Mouse (Mus musculus) granulocyte monocyte progenitor cell, adult 5-6 weeks (primary cell): ENCODE measurements around the gene Slc25a30. TPM values are rescaled to one million over a fixed set of nuclear protein-coding genes. Genes with fewer than 3 reads are reported as not detected.
A peak's percentile ranks its signal among the peaks of the same experiment; 100 is the strongest.
"Not testable (repeated sequence)": the region's sequence is repeated elsewhere in the genome, so short reads cannot be mapped to it uniquely, and the experiment has no call there.

Source experiments
- ATAC-seq: replicated peaks from 2 replicates; pipeline ENCODE4 v1.8.0; 2016; ENCODE audit warnings: mild to moderate bottlenecking, moderate TSS enrichment, inconsistent platforms; ENCODE audit not compliant: poor library complexity, severe bottlenecking
- total RNA-seq, 2 experiments: library from RNA; stranded (forward) in 1 of 2; stranded (reverse) in 1 of 2; fragments of 200-712, 200-1000 nt in 1 of 2; fragments of >200 nt in 1 of 2; fragmentation: Nextera tagmentation in 1 of 2; gene quantifications; 2 replicates each; pipeline ENCODE4 v1.2.3; 2014 to 2017

Slc25a30 gene
- total RNA-seq (2014; fragmentation: Nextera tagmentation) (15.4 and 26.2 TPM in 2 replicates), total RNA-seq (2017) (16.0 and 20.5 TPM in 2 replicates)

DNA sequence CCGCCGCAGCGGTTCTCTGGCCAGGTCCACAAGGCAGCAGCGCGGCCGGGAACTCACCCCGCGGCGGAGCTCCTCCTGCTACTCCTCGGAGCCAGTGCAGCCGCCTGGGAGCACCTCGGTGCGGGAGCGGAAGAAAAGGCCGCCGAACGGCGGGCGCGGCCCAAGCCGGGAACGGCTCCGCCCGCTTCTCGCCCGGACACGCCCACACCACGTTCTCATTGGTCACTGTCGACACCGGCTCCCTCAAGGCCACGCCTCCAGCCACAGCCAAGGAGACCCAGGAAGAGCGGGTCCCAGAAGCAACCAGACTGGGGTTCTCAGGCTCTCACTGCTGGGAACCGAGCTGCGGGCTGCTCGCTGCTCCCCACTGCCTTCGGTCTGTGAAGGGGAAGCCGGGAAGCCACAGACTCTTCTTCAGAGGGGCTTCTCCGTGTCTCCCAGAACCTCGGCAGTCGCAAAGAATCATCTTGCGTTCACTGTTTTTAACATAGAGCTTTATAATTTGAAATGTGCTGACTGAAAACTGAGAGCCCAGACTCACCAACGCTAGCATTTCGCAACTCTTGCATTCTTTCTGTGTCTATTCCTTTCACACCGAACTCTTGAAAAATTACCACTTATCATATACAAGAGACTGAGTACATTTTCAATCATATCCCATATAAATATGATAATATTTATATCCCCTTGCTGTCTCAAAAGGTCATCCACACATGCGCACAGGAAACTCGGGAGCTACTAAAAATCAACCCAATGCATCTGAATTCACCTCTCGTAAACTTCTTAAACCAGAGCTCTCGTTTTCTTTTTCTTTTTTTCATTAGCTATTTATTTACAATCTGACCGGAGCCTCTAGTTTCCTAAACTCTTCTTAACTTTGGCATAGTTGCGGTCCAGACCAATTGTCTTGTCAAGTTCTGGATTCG, at the start of gene Slc25a30:
Gene Slc25a30, minus strand, starts transcription at position 170 of the 926 bp plus-strand sequence.
- peak; percentile 94 for ATAC-seq

DNA sequence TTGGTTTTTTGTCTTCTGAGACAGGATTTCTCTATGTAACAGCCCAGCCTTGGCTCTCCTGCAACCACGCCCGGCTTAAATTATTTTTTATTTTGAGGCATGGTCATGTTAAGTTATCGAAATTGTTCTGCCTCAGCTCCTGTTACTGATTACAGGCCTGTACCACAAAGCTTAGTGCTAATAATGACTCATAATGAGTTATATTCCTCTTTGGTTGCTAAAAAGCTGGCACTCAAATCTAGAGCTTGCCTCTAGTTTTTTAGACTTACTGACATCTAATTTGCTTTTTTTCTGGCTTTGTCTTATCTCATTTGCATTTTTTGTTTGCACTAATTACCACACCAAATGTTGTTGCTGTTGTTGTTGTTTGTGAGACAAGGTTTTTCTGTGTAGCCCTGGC, 49.7 kb upstream of the Slc25a30 start:
- no peak for ATAC-seq

DNA sequence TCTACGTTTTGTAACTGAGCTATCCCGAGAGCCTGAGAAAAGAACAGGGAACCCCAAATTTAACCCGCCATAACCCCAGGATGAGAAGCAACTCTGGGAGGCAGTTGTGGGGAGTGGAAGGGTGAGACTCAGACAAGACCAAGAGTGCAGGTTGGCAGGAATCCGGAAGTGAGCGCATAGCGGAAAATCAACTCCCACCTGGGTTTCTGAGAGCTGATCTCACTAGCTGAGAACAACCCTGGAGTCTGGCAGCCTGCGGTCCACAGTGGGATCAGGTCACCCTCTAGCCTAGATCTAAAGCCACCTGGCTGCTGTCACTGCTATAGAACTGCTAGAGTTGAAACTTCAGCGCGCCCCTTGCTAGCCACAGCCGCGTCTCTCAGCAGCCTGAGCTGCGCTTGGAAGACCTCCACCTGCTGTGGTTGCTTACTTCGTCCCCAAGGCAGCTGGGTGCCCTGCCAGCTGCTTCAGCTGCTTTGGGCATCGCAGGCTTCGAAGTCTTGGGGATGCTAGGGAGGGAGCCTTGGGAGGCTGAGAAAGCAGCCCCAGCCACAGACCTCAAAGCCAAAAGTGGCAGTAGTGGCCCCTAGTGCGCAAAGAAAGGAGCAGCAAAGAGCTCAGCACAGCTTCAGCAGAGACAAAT, 48.0 kb upstream of the Slc25a30 start:
- peak; percentile 36 for ATAC-seq

DNA sequence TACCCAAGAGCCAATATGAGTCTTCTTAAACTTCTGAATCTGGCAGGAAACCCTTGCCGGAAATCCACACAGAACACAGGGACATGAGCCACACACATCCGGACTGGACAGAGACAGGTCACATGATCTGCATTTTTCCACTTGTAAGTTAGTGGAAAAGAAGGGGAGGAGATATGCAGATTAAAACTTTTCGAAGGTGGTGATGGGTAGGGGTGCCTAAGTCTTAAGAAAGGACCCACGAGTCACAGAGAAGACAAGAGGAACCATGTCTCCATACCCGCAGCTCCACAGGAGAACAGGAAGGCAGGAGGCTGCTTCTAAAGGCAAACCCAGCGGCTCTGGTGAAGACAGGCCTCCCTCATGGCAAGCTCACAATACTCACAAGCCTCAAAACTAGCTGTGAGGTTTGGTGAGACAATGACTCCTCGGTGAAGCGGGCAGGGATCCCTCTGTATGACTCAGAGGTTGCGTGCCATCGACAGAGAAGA, 47.5 kb upstream of the Slc25a30 start:
- peak; percentile 71 for ATAC-seq

- no peak for ATAC-seq
Observed at GRCm38 (mm10) chr14:75833546-75834250, 46.9 kb upstream of the Slc25a30 start.

GRCm38 (mm10) chr14:75832982-75833381, 46.1 kb upstream of the Slc25a30 start:
- ATAC-seq = no peak

DNA sequence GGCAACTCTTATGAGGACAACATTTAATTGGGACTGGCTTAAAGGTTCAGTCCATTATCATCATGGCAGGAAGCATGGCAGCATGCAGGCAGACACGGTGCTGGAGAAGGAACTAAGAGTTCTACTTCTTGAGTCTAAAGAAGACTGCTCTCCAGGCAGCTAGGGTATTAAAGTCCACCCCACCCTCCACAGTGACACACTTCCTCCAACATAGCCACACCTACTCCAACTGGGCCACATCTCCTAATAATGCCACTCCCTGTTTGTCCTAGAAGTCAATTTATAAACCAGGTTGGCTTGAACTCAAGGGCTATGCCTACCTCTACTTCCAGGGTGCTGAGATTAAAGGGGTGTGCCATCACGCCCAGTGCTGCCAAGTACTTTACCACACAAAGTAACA, 45.2 kb upstream of the Slc25a30 start:
- ATAC-seq = no peak; the same call in 1 of the 2 replicates

DNA sequence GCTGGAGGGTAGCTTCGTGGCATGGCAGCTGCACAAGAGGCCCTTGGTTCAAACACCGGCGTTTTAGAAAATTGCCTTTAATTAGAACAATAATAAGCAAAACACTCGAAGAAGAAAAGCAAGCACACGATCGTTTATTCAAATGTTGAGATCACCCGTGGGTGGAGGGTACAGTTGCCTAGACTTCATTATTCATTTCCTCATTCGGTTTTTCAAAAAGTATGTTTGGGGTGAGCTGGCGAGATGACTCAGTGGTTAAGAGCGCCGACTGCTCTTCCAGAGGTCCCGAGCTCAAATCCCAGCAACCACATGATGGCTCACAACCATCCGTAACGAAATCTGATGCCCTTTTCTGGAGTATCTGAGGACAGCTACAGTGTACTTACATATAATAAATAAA, 43.0 kb upstream of the Slc25a30 start:
- ATAC-seq = not testable (repeated sequence)

GRCm38 (mm10) chr14:75828866-75829806, 42.3 kb upstream of the Slc25a30 start:
- ATAC-seq = peak; percentile 67

DNA sequence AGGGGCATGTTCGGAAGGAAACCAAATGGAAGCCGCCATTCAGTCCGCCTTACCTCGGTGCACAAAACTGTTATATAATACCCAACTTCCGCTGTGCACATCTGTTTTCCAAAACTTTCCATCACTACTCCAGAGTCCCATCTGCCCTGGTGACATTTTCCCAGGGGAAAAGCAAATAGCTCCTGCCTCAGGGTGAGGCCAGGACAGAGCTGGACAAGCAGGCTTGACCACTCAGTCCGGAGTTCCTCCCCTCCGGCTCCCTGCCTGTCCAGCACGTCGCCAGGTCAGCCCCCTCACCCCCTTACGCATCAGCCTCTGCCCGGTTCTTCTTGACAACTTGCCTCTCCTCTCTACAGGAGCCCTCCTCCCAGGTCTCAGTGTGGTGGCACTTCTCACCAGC, 41.4 kb upstream of the Slc25a30 start:
- no peak for ATAC-seq

- no peak for ATAC-seq
Observed at GRCm38 (mm10) chr14:75826851-75827410, 40.1 kb upstream of the Slc25a30 start.

DNA sequence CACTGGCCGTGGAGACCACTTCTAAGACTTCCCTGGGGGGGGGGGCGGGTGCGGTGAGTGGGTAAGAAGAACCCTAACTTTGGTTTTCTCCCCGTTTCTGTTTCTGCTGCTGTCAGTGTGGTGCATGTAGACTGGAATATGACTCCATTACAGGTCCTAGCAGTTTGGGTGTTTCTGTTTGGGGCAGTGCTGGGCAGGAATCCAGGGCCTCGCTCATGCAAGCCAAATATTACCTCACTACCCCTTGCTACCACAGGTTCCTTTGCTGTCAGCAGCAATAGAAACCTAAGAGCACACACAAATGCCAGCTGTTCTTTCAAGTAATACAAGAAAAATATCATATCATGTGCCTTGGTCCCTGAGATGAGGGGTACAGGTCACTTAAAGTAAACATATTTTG, 33.2 kb upstream of the Slc25a30 start:
- ATAC-seq = 0 out of 2 replicates have a peak, but pooled peaks have one; percentile 19

DNA sequence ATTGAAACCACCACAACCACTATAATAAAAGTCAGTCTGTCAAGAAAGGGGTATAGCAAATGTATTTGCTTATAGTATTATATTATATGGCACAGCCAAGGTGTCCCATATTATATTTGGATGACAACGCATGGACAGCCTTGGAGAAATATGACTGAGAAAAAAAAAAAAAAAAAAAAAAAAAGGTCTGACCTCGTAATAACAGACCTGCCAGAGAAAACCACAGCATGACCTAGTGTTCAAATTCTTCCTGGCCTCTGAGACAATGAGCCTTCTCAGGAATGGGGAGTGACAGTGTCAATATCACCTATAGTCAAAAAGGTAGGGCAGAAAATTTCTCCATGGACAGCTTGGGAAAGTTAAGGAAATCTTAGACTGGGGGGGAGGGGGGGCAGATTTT, 32.5 kb upstream of the Slc25a30 start:
- no peak for ATAC-seq

DNA sequence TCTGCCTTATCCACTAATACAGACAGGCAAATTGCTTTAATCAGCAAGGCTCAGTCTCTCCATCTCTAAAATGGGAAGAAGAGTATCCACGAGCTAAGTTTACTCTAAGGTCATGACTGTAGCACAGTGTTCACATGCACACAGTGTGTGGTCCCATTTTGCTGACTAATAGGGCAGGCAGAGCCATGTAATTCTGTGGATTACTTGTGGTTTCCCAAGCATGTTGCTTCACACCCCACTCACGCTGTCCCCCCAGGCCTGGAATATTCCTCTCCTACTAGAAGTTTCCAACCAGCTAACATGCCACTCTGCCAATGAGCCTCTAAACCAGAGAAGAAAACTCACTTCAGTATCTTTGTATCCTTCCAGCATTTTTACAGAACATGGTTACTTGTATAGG, 31.7 kb upstream of the Slc25a30 start:
- ATAC-seq = peak; percentile 83

DNA sequence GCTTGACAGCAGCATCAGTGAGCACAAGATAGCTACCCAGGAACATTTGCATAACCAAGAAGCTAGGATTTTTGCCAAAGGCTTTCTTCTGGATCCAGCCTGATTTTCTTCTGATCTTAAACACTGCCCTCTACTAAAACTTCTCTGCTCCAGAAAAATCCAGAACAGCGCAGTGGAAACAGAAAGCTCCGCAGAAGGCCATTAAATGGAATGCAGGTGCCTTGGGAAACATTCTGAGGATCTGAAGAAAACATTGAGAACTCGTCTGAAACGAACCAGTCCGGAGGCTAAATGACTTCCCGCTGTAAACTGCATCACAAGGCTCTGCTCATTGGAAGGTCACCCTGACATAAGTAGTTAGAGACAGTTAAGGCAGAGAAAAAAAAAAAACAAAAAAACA, 23.1 kb upstream of the Slc25a30 start:
- ATAC-seq = no peak

- ATAC-seq = peak; percentile 22; the same call in 1 of the 2 replicates
Observed at GRCm38 (mm10) chr14:75807800-75808199, 21.0 kb upstream of the Slc25a30 start.

DNA sequence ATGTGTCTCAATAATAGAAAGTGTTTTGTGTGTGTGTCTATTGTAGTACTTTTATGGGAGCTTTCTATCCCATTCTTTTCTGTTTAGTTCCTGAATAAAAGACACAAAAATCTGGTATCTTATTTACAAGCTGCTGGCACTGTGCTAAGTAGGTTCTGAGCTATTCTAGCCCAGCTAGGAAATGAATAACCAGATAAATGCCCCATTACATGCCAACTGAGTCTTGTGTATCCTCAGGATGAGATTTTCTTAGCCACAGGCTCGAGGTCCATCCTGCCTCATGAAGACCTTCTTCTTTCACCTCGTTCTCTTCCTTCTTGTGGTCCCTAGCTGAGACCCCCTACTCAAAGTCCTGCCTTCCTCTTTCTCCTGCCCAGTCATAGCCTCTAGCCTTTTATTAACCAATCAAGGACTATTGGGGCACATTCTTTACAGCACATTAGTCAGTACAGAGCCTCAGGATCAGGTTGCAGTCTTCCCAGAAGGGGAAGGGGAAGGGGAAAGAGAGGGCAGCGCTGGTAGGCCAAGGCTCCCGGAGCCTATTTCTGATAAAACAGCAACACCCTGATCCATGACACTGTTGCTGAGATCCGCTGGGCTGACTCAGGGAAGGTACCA, 11.0 kb upstream of the Slc25a30 start:
- no peak for ATAC-seq

- no peak for ATAC-seq
Observed at GRCm38 (mm10) chr14:75795918-75796317, 9.1 kb upstream of the Slc25a30 start.

DNA sequence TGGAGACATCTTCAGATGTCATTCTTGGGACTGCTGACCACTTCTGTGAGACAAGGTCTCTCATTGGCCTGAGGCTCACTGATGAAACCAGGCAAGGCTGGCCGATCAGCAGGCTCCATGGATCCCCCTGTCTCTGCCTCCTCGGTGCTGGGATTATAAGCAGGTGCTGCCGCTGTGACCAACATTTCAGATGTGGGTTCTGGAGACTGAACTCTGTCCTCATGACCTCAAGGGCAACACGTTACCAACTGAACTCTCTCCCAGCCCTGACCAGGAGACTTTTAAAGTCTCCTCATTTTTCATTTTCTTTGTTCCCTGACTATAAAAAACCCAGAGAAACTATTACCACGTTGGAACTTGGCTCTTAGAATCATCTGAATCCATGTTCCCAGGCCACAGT, 7.9 kb upstream of the Slc25a30 start:
- ATAC-seq = no peak
